Mouse (Mus musculus) ZHBTc4 (cell line): ENCODE measurements at regions not wholly inside any gene's neighbourhood (a gene's known extent, or its start where the extent isn't known, plus 50 kb on each side); places are given as distances from the start of the nearest gene placed in this dataset.

Experiments
- DNase-seq: peaks from one replicate; pipeline ENCODE4 v3.0.0-alpha.2; 2011; ENCODE audit warnings: low read depth, low spot score

GRCm38 (mm10) chr16:74984207-74984606 lies 572.6 kb upstream of the Robo2 start:
- DNase-seq: no peak

GRCm38 (mm10) chr16:74966099-74966498 lies 554.5 kb upstream of the Robo2 start:
- no peak for DNase-seq

GRCm38 (mm10) chr16:74929739-74930138 lies 518.1 kb upstream of the Robo2 start:
- DNase-seq: no peak

- no peak for DNase-seq
Measured at GRCm38 (mm10) chr16:74900835-74901234, 489.2 kb upstream of the Robo2 start.

GRCm38 (mm10) chr16:74887724-74888123 lies 476.1 kb upstream of the Robo2 start:
- peak; percentile 69 for DNase-seq

- DNase-seq: no peak
Measured at GRCm38 (mm10) chr16:74878603-74879002, 467.0 kb upstream of the Robo2 start.

- DNase-seq: no peak
Measured at GRCm38 (mm10) chr16:74873756-74874155, 462.1 kb upstream of the Robo2 start.

- DNase-seq: peak; percentile 7
Measured at GRCm38 (mm10) chr16:74857752-74858151, 446.1 kb upstream of the Robo2 start.

GRCm38 (mm10) chr16:74840006-74840405 lies 428.4 kb upstream of the Robo2 start:
- no peak for DNase-seq

GRCm38 (mm10) chr16:74814386-74814785 lies 402.8 kb upstream of the Robo2 start:
- DNase-seq: no peak

GRCm38 (mm10) chr16:74809154-74809825 lies 397.7 kb upstream of the Robo2 start:
- no peak for DNase-seq

GRCm38 (mm10) chr16:74806775-74807174 lies 395.1 kb upstream of the Robo2 start:
- no peak for DNase-seq

- peak; percentile 48 for DNase-seq
Measured at GRCm38 (mm10) chr16:74801296-74801695, 389.7 kb upstream of the Robo2 start.

- DNase-seq: no peak
Measured at GRCm38 (mm10) chr16:74796303-74796653, 384.7 kb upstream of the Robo2 start.

GRCm38 (mm10) chr16:74795360-74796302 lies 384.0 kb upstream of the Robo2 start:
- no peak for DNase-seq

- DNase-seq: no peak
Measured at GRCm38 (mm10) chr16:74785365-74786119, 373.9 kb upstream of the Robo2 start.

- no peak for DNase-seq
Measured at GRCm38 (mm10) chr16:74780388-74780787, 368.8 kb upstream of the Robo2 start.

GRCm38 (mm10) chr16:74768264-74768663 lies 356.6 kb upstream of the Robo2 start:
- DNase-seq: peak; percentile 42

GRCm38 (mm10) chr16:74756720-74757345 lies 345.2 kb upstream of the Robo2 start:
- no peak for DNase-seq

- DNase-seq: no peak
Measured at GRCm38 (mm10) chr16:74750900-74751299, 339.3 kb upstream of the Robo2 start.

GRCm38 (mm10) chr16:74749006-74749405 lies 337.4 kb upstream of the Robo2 start:
- no peak for DNase-seq

GRCm38 (mm10) chr16:74743512-74743911 lies 331.9 kb upstream of the Robo2 start:
- DNase-seq: no peak
